Mouse (Mus musculus) kidney, postnatal 0 days (tissue): ENCODE results near the gene Chrm3. TPM values are rescaled to one million over a fixed set of nuclear protein-coding genes. Genes with fewer than 3 reads are reported as not detected.
A peak's percentile ranks its signal among the peaks of the same experiment; 100 is the strongest.

Experiments used
- ATAC-seq: fragments of 200-750 bp; cut with Nextera tagmentation; replicated peaks from 2 replicates; pipeline ENCODE4 v1.8.0; 2017; ENCODE audit warnings: low read depth, moderate number of reproducible peaks, moderate TSS enrichment, moderate library complexity; ENCODE audit not compliant: low FRiP score
- DNase-seq: peaks from one replicate; pipeline ENCODE4 v3.0.0-alpha.2; 2016; ENCODE audit warnings: low spot score
- H3K27ac ChIP-seq: fragments of 300-500 bp; sonication (generic); 2 replicates; pipeline ENCODE4 v1.5.1; 2014; ENCODE audit warnings: mild to moderate bottlenecking
- H3K27me3 ChIP-seq: fragments of 300-500 bp; sonication (generic); 2 replicates; pipeline ENCODE4 v1.6.1; 2014; ENCODE audit warnings: low read length, mixed read lengths; ENCODE audit not compliant: insufficient read depth
- H3K36me3 ChIP-seq: fragments of 300-500 bp; sonication (generic); 2 replicates; pipeline ENCODE4 v1.6.1; 2014; ENCODE audit warnings: low read length, mixed read lengths; ENCODE audit not compliant: insufficient read depth
- H3K4me1 ChIP-seq: fragments of 300-500 bp; sonication (generic); replicated peaks from 2 replicates; pipeline ENCODE4 v1.6.1; 2014; ENCODE audit warnings: antibody characterized with exemption, low read length, mixed read lengths; ENCODE audit not compliant: insufficient read depth
- H3K4me2 ChIP-seq: fragments of 300-500 bp; sonication (generic); 2 replicates; pipeline ENCODE4 v1.6.1; 2014; ENCODE audit warnings: mild to moderate bottlenecking, low read length, moderate library complexity, mixed read lengths
- H3K4me3 ChIP-seq: fragments of 300-500 bp; sonication (generic); replicated peaks from 2 replicates; pipeline ENCODE4 v1.5.1; 2014; ENCODE audit warnings: low read depth, low read length
- H3K9ac ChIP-seq: fragments of 300-500 bp; sonication (generic); 2 replicates; pipeline ENCODE4 v1.6.1; 2014; ENCODE audit warnings: low read depth, low read length
- H3K9me3 ChIP-seq: fragments of 300-500 bp; sonication (generic); replicated peaks from 2 replicates; pipeline ENCODE4 v1.6.1; 2016; ENCODE audit warnings: low read length, inconsistent platforms, mixed read lengths
- CTCF ChIP-seq: IDR thresholded peaks from 2 replicates; pipeline ENCODE4 v1.5.1; 2016; ENCODE audit warnings: antibody characterized with exemption, low read depth, mild to moderate bottlenecking, moderate library complexity
- WGBS: fragments of 180-500 bp; shearing (Covaris S2); extraction: QIAGEN DNeasy Blood & Tissue Kit; methylation state at CpG from one replicate; pipeline ENCODE4 v1.1.7; 2014; 5-methylcytosine and 5-hydroxymethylcytosine counted together
- polyA plus RNA-seq: library from polyadenylated mRNA; unstranded; fragments of >200 nt; fragmentation: Nextera tagmentation; extraction: Ambion mirVana; gene quantifications from 2 replicates; pipeline ENCODE4 v1.2.1, GENCODE M21; 2015

The Chrm3 gene
- polyA plus RNA-seq, 1 experiment from 2014 or later = 0.75 TPM

DNA sequence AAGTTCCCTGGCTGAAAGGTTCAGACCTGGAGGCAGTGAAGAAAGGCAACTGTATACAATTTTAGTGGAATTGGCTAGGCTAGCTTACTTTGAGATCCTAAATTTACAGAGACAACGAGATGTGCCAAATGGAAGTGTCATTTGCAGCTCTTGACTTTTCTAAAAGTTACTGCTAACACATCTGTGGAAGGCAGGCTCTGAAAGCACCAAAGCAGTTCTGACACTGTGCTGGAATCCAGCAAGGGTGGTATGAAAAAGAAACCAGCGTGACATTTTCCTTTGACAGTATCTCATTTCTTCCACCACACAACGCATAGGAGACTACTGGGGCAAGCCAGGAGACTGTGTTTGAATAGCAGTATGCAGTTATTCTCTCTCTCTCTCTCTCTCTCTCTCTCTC is 120.4 kb downstream of the Chrm3 start:
- WGBS = 79% methylated on average over 3 of the region's 3 CpGs
- H3K36me3 ChIP-seq = no peaks in the 10 kb centered on the region
- DNase-seq (no peak), ATAC-seq (no peak)
- H3K27me3 ChIP-seq = no peaks in the 10 kb centered on the region
- H3K9me3 ChIP-seq = no peaks in the 10 kb centered on the region
- no peak overlapping the region for H3K4me3 ChIP-seq
- no peak overlapping the region for H3K27ac ChIP-seq
- no peak for TF ChIP-seq CTCF
- no peak overlapping the region for H3K9ac ChIP-seq
- no peak overlapping the region for H3K4me2 ChIP-seq
- no peaks in the 10 kb centered on the region for H3K4me1 ChIP-seq

DNA sequence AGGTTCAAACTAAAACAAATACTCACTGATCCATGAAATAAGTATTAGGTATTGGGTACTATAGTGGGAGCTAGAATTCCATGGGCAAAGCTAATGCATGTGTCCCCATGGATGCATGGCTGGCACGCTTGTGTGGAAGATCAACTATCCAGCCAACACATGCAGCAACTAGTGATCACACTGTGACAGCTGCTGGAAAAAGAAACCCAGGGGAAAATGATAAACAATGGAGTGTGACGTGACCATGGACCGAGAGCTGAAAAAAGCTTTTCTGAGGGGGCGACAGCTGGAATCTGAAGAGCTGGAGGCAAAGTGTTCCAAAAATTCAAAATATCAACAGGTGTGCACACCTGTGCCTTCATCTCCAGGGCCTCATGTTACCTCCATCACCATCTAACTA is 120.8 kb downstream of the Chrm3 start:
- Histone ChIP-seq H3K4me1 (no peaks in the 10 kb centered on the region), H3K27ac (no peak overlapping the region), H3K4me2 (no peak overlapping the region), H3K9ac (no peak overlapping the region), H3K27me3 (no peaks in the 10 kb centered on the region), H3K36me3 (no peaks in the 10 kb centered on the region), H3K4me3 (no peak overlapping the region), H3K9me3 (no peaks in the 10 kb centered on the region)
- 69% methylated on average over 4 of the region's 4 CpGs for WGBS
- DNase-seq (no peak), ATAC-seq (no peak)
- TF ChIP-seq CTCF = no peak

DNA sequence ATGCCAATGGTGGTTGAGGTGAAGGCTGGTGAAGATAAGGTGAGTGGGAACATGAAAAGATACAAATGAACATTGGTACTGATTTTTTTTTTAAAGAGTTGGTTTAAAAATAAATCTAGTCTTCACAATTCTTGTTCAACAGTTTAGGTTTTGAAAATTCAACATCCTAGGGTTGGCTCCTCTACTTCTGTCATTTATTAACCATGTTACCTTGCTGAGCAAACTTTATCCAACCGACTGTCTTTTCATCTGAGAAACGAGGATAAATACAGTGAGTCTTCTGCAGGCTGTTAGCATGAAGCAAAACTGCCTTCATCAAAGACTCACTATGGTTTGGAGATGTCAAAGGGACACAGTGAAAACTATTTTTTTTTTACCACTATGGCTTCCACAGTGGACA is 123.0 kb downstream of the Chrm3 start:
- H3K4me2 ChIP-seq = no peak overlapping the region
- H3K4me3 ChIP-seq = no peak overlapping the region
- H3K27me3 ChIP-seq = no peaks in the 10 kb centered on the region
- H3K27ac ChIP-seq = no peak overlapping the region
- H3K4me1 ChIP-seq = no peaks in the 10 kb centered on the region
- no peaks in the 10 kb centered on the region for H3K36me3 ChIP-seq
- no peaks in the 10 kb centered on the region for H3K9me3 ChIP-seq
- ATAC-seq = no peak
- TF ChIP-seq CTCF = no peak
- no peak overlapping the region for H3K9ac ChIP-seq
- WGBS = 64% methylated on average over 2 of the region's 2 CpGs
- no peak for DNase-seq

DNA sequence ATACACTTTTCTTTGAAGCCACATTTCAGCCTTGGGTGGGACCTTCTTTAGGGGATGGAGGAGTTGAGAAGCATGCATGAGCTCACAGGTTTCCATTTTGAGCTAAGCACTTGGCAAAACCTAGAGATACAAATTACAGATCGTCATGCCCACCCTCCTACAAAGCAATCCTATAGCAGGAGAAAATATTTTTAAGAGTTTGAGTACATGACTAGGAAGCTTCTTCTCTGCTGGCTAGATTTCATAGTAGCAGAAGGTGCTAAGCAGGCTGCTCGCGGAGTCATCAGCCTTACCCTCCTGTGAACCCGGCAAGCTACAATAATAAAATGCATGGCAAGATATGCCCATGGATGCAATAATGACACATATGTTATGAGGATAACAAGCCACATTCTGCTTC is 124.4 kb downstream of the Chrm3 start:
- H3K27ac ChIP-seq = no peak overlapping the region
- H3K9ac ChIP-seq = no peak overlapping the region
- no peaks in the 10 kb centered on the region for H3K9me3 ChIP-seq
- no peaks in the 10 kb centered on the region for H3K36me3 ChIP-seq
- H3K4me3 ChIP-seq = no peak overlapping the region
- ATAC-seq (no peak), DNase-seq (no peak)
- no peaks in the 10 kb centered on the region for H3K27me3 ChIP-seq
- TF ChIP-seq CTCF = no peak
- 91% methylated on average over 4 of the region's 4 CpGs for WGBS
- no peaks in the 10 kb centered on the region for H3K4me1 ChIP-seq
- no peak overlapping the region for H3K4me2 ChIP-seq

DNA sequence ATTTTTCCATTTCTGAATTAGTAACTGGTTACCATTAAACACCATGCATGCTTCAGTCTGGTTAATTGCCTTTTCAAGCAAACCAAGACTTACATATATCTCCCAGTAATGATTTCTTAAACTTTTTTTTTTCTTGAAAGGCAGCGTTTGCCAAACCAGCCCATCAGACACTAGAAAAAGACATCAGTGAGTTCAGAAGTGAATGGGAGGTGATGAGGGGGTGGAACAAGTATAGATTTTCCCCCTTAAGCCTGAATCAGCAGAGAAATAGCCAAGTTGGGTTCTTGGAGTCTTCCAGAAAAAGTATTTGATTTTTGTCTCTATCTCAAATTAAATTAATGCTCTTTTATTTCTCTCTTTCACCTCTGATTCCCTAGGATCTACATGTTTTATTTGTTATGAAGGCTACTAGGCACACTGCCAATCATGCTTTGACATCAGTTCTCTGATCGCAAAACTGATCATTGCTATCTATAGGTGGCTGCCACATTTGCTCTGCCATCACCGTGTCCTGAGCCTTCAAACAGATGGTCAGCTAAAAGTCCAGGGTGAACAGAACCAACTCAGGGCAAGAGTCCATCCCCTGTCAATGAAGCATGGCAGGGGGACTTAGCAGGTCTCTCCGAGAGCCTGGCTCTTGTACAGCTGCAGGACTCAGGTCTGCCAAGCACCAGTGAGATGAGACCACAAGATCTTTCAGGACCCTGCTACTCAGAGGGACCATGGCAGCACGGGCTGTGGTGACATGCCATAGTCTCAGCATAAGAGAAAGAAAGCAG is 125.1 kb downstream of the Chrm3 start:
- no peak for DNase-seq
- WGBS = 83% methylated on average over 5 of the region's 5 CpGs
- TF ChIP-seq CTCF = no peak

DNA sequence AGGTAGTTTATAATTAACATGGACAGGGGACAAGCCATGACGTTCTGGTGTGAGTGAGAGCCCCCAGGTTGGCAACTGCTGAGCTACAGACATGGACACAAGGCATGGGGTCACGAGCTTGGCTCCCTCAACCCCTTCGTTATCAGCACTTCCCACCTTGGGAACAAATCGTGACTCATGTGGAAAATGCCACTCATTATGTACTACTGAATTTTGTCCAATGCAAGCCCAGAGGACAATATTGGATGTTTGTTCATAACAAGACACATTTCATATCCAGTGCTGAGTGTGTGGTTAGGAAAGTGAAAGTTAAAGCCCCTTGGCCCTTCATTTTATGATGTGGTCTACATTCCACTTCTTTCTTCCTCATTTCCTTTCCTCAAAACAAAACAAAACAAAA is 140.2 kb downstream of the Chrm3 start:
- Histone ChIP-seq H3K4me3 (no peak overlapping the region), H3K36me3 (no peaks in the 10 kb centered on the region), H3K4me1 (no peaks in the 10 kb centered on the region), H3K9ac (no peak overlapping the region), H3K9me3 (no peaks in the 10 kb centered on the region), H3K27me3 (no peaks in the 10 kb centered on the region), H3K27ac (no peak overlapping the region), H3K4me2 (no peak overlapping the region)
- no peak for TF ChIP-seq CTCF
- 69% methylated on average over 4 of the region's 4 CpGs for WGBS
- no peak for ATAC-seq
- DNase-seq = peak; percentile 8

More for the DNA sequence above, 125.1 kb downstream of the Chrm3 start:
- ATAC-seq = no peak; the same call in 1 of the 2 replicates
- no peaks in the 10 kb centered on the region for H3K4me1 ChIP-seq
- no peaks in the 10 kb centered on the region for H3K36me3 ChIP-seq
- no peak overlapping the region for H3K27ac ChIP-seq
- H3K4me2 ChIP-seq = no peak overlapping the region
- no peaks in the 10 kb centered on the region for H3K27me3 ChIP-seq
- H3K4me3 ChIP-seq = no peak overlapping the region
- no peak overlapping the region for H3K9ac ChIP-seq
- H3K9me3 ChIP-seq = no peaks in the 10 kb centered on the region

DNA sequence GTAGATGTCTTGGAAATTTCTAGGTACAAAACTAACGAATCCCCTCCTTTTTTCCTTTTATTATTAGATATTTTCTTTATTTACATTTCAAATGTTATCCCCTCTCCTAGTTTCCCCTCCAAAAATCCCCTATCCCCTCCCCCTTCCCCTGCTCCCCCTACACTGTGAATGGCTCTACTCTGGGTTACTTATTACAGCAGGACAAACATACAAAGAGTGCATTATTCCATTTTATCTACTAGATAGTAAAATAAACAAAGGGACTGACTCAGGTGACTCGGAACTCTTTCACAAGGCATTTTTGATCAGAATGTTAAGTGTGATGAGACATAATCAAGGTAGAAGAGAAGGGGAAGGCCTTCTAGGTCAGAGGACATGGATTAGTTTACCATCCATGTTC is 148.5 kb downstream of the Chrm3 start:
- Histone ChIP-seq H3K9me3 (no peaks in the 10 kb centered on the region), H3K36me3 (no peaks in the 10 kb centered on the region), H3K4me2 (no peak overlapping the region), H3K4me3 (no peak overlapping the region), H3K27me3 (no peaks in the 10 kb centered on the region), H3K9ac (no peak overlapping the region), H3K4me1 (no peaks in the 10 kb centered on the region), H3K27ac (no peak overlapping the region)
- no peak for DNase-seq
- 81% methylated on average over 2 of the region's 2 CpGs for WGBS
- TF ChIP-seq CTCF = no peak
- no peak for ATAC-seq
